Mouse (Mus musculus) kidney, adult 2 months (tissue): ENCODE results near the gene St3gal3. TPM values are rescaled to one million over a fixed set of nuclear protein-coding genes. Genes with fewer than 3 reads are reported as not detected.

Source experiments
- DNase-seq: peaks from one replicate; pipeline ENCODE4 v3.0.0; 2021
- H3K27ac ChIP-seq: fragments of 200-500 bp; 2 replicates; pipeline ENCODE4 v1.5.1; 2012; ENCODE audit warnings: low read depth, low read length, control low read depth, inconsistent platforms; ENCODE audit not compliant: insufficient read depth
- H3K27me3 ChIP-seq: fragments of 200-500 bp; replicated peaks from 2 replicates; pipeline ENCODE4 v1.6.1; 2012; ENCODE audit warnings: mild to moderate bottlenecking, moderate library complexity, low read length, inconsistent platforms; ENCODE audit not compliant: control insufficient read depth, insufficient read depth
- H3K36me3 ChIP-seq: fragments of 200-500 bp; 2 replicates; pipeline ENCODE4 v1.6.1; 2012; ENCODE audit warnings: mild to moderate bottlenecking, moderate library complexity, low read length, inconsistent platforms; ENCODE audit not compliant: control insufficient read depth, insufficient read depth
- H3K4me1 ChIP-seq: fragments of 200-500 bp; 2 replicates; pipeline ENCODE4 v1.6.1; 2011; ENCODE audit warnings: low read length; ENCODE audit not compliant: control insufficient read depth, insufficient read depth
- H3K4me3 ChIP-seq: fragments of 200-500 bp; 2 replicates; pipeline ENCODE4 v1.5.1; 2011; ENCODE audit warnings: mild to moderate bottlenecking, low read depth, low read length, control low read depth; ENCODE audit not compliant: insufficient read depth
- CTCF ChIP-seq: fragments of 200-500 bp; conservative IDR thresholded peaks from 2 replicates; pipeline ENCODE4 v1.5.1; 2011; ENCODE audit warnings: low read depth, mild to moderate bottlenecking, control low read depth, low read length, moderate library complexity, mixed read lengths; ENCODE audit not compliant: insufficient read depth, insufficient read length
- POLR2A ChIP-seq: fragments of 200-500 bp; IDR thresholded peaks from one replicate; pipeline ENCODE4 v1.6.1; 2011; ENCODE audit warnings: low read depth, low read length, control low read depth
- WGBS: fragments of 180-500 bp; shearing (Covaris S2); methylation state at CpG from one replicate; pipeline ENCODE4 v1.1.7; 2018; 5-methylcytosine and 5-hydroxymethylcytosine counted together
- polyA plus RNA-seq: library from polyadenylated mRNA; depleted of rRNA; stranded (reverse); fragments of >200 nt; gene quantifications from 2 replicates; pipeline ENCODE4 v1.2.3, GENCODE M21; 2012

Gene St3gal3
- polyA plus RNA-seq, 1 experiment, result 50.7 TPM

DNA sequence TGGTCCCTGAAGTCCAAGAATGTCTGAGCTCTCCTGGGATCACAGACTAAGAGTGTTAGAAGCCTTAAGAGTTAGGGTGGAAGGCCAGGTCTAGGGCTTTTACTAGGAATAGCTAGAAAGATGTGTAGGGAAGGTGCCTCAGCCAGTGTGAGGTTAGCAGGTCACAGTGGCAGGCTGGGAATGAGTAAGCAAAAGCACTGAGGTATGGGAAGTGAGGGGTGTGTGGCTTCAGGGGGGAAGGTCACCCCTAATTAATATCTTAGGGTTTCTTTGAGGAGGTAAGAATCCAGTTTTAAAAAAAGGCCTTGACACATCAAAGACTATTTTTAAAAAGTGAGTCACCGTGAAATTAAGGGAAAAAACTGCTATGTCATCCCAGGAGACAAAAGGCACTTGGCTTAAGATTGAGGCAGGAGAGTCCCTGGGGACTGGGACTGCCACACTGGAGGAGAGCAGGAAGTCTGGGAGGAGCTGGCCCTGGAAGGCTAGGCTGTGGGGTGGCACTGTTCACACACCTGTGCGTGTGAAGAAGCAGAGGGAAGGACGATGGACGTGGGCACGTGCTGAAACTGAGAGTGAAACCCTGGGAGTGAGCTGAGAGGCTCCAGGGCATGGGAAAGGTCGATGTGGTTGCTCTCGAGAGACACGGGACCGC is 72.8 kb downstream of the St3gal3 start:
- Histone ChIP-seq H3K4me3 (no peak overlapping the region), H3K36me3 (no peaks in the 10 kb centered on the region), H3K27ac (no peak overlapping the region), H3K27me3 (no peaks in the 10 kb centered on the region), H3K4me1 (0 out of 2 replicates have a peak, but pooled peaks cover 8% of the 10 kb centered on the region)
- no peak for TF ChIP-seq CTCF
- no peak for TF ChIP-seq POLR2A
- 35% methylated on average over 9 of the region's 9 CpGs for WGBS
- peak; percentile 41 for DNase-seq

DNA sequence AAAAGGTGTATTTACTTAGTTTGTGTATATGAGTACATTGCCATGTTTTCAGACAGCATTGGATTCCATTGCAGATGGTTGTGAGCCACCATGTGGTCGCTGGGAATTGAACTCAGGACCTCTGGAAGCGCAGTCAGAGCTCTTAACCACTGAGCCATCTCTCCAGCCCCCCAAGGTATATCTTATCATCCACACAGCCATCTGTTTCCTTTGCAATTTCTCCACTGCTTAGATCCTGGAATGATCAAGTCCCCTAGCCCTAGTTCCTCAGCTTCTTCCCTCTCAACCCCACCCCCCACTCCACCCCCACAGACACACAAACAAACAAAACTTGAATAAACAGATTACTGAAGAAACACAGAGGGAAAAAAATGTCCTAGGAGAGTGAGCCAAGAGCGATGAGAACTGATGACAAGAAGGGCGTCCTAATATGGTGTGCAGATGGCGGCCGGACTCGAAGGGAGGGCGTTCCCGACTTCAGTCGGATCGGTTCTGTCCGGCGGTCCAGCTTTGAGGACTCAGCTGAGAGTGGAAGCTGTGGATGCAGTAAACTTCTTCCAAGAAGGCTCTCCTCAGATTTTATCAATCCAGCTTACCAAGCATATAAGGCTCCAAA is 73.7 kb downstream of the St3gal3 start:
- WGBS, result 83% methylated on average over 13 of the region's 13 CpGs
- TF ChIP-seq POLR2A (no peak), CTCF (no peak)
- no peak overlapping the region for H3K27ac ChIP-seq

DNA sequence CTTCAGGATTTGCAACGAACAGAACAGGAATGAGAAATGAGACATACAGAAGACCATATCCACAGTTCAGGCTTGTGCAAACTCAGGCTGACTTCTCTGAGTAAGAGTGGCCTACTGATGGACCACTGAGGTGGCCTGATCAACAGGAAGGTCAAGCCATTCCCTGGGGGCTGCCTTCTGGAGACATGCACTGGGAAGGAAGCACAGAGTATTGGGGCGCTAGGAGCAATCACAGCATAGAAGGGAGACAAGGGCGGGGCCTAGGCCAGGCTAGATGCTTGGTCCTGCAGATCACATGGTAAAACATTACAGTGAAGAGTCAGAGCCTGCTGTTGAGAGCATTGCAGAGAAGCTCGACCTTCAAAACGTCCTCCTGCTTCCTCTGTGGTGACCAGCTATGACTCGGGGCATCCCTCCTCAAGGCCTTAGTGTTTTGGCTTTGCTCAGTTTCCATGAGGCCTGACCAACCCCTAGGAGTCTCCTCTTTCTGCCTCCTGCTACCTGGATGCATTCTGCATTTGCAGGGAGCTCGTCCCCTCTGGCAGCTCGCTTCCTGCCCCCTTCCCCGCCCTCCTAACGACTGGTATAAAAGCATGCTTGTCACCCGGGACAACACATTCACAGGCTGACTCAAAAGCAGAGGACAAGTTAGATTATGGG is 74.8 kb downstream of the St3gal3 start:
- Histone ChIP-seq H3K27me3 (no peaks in the 10 kb centered on the region), H3K4me1 (0 out of 2 replicates have a peak, but pooled peaks cover 8% of the 10 kb centered on the region), H3K4me3 (no peak overlapping the region), H3K27ac (0 out of 2 replicates have a peak overlapping the region, but pooled peaks have one; percentile 5), H3K36me3 (no peaks in the 10 kb centered on the region)
- TF ChIP-seq POLR2A (no peak), CTCF (no peak)
- 62% methylated on average over 11 of the region's 11 CpGs for WGBS
- DNase-seq, result no peak

More for the DNA sequence above, 73.7 kb downstream of the St3gal3 start:
- Histone ChIP-seq H3K4me1 (0 out of 2 replicates have a peak, but pooled peaks cover 8% of the 10 kb centered on the region), H3K4me3 (no peak overlapping the region), H3K27me3 (no peaks in the 10 kb centered on the region), H3K36me3 (no peaks in the 10 kb centered on the region)
- peak; percentile 35 for DNase-seq

DNA sequence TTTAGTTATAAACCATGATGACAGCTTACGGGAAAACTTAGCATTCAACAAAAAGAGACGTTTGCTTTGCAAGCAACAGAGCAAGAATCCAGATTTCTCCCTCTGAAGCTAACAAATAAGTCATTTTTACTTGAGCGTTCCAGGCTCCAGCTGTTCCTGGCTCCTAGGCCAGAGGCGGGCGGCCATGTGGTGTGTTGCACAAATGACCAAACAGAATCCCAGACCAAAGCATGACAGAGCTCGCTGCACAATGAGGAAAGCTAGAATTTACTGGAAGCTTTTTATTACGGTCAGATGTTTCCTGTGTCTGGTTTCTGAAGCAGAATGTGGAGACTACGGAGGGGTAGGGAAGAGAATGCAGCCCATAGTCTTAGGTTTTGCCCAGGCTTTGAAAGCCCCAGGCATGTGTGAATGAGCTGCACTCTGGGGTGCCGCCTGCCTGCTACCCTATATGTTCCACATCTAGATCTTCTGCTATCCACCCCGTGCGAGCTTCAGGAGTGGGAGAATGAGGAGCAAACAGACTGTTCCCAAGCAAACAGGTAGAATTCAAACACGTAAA is 76.5 kb downstream of the St3gal3 start:
- Histone ChIP-seq H3K4me1 (0 out of 2 replicates have a peak, but pooled peaks cover 8% of the 10 kb centered on the region), H3K36me3 (no peaks in the 10 kb centered on the region)

DNA sequence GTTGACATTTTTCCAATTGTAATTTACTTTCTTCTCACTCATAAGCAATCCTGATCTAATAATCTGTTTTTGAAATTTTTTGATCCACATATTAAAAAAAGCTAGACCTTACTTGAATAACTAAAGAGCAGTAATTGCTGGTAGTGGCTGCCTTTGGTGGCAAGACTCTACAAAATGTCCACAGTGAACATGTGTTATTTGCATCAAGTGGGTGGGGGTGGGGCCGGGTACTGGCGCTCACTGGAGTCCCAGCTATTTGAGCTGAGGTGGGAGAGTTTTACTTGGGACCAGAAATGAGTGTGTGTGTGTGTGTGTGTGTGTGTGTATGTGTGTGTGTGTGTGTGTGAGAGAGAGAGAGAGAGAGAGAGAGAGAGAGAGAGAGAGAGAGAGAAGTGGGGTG is 77.6 kb downstream of the St3gal3 start:
- TF ChIP-seq CTCF (no peak), POLR2A (no peak)
- Histone ChIP-seq H3K4me3 (no peak overlapping the region), H3K27me3 (no peaks in the 10 kb centered on the region), H3K27ac (no peak overlapping the region), H3K4me1 (0 out of 2 replicates have a peak, but pooled peaks cover 8% of the 10 kb centered on the region), H3K36me3 (no peaks in the 10 kb centered on the region)
- 79% methylated on average over 2 of the region's 2 CpGs for WGBS
- no peak for DNase-seq

More for the DNA sequence above, 76.5 kb downstream of the St3gal3 start:
- no peak for TF ChIP-seq CTCF
- no peak for TF ChIP-seq POLR2A
- Histone ChIP-seq H3K27ac (peak overlapping the region; percentile 65), H3K27me3 (no peaks in the 10 kb centered on the region), H3K4me3 (no peak overlapping the region)
- peak; percentile 57 for DNase-seq
- WGBS, result 61% methylated on average over 12 of the region's 12 CpGs

DNA sequence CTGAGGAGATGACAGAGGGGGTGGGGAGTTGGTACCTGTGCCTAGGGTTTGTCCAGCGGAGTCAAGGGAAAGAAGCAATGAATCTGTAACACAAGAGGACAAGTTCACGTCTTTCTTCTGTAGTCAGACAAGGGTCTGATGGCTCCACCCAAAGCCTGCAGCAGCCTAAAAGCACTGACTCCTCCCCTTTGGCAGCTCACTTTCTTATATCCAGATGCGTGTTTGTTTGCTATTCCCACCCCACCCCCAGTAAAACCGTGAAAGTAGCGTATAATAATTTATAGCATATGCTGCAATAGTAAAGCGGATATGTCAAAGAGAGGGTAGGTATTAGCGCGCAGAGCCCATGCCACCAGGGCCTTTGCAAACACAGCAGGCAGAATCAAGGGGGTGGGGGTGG is 80.1 kb downstream of the St3gal3 start:
- TF ChIP-seq POLR2A, result no peak
- Histone ChIP-seq H3K4me1 (0 out of 2 replicates have a peak, but pooled peaks cover 4% of the 10 kb centered on the region), H3K36me3 (no peaks in the 10 kb centered on the region), H3K27ac (no peak overlapping the region), H3K4me3 (no peak overlapping the region), H3K27me3 (no peaks in the 10 kb centered on the region)
- 81% methylated on average over 8 of the region's 8 CpGs for WGBS
- no peak for DNase-seq

DNA sequence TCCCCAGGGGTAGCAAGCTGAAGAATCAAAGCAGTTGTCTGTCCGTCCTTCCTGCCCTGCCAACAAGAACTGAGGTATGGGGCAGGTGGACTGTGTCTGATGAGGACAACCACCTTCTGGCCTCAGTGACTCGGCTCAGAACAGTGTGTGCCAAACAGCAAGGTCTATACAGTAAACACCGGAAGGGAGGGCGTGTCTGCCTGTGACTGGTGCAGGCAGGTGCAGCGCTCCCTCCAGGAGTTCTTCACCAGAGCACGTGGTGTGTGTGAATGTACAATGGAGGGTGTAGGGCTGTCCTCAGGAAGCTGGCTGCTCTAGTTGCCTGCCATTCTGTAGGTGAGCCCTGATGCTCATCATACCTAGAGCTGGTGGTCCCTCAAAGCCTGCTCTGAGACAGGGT is 80.8 kb downstream of the St3gal3 start:
- 87% methylated on average over 6 of the region's 6 CpGs for WGBS
- Histone ChIP-seq H3K4me1 (0 out of 2 replicates have a peak, but pooled peaks cover 4% of the 10 kb centered on the region), H3K27me3 (no peaks in the 10 kb centered on the region), H3K4me3 (no peak overlapping the region), H3K36me3 (no peaks in the 10 kb centered on the region), H3K27ac (no peak overlapping the region)
- no peak for DNase-seq
- TF ChIP-seq POLR2A (no peak), CTCF (no peak)
